Mouse (Mus musculus): Measurements from ENCODE around the gene Lmo4. TPM values are rescaled to one million over a fixed set of nuclear protein-coding genes. Genes with fewer than 3 reads are reported as not detected.

The Lmo4 gene
- 1 to 10 TPM; 9.6 to 9.8 TPM for polyA plus RNA-seq (2017; shearing (Covaris generic))

DNA sequence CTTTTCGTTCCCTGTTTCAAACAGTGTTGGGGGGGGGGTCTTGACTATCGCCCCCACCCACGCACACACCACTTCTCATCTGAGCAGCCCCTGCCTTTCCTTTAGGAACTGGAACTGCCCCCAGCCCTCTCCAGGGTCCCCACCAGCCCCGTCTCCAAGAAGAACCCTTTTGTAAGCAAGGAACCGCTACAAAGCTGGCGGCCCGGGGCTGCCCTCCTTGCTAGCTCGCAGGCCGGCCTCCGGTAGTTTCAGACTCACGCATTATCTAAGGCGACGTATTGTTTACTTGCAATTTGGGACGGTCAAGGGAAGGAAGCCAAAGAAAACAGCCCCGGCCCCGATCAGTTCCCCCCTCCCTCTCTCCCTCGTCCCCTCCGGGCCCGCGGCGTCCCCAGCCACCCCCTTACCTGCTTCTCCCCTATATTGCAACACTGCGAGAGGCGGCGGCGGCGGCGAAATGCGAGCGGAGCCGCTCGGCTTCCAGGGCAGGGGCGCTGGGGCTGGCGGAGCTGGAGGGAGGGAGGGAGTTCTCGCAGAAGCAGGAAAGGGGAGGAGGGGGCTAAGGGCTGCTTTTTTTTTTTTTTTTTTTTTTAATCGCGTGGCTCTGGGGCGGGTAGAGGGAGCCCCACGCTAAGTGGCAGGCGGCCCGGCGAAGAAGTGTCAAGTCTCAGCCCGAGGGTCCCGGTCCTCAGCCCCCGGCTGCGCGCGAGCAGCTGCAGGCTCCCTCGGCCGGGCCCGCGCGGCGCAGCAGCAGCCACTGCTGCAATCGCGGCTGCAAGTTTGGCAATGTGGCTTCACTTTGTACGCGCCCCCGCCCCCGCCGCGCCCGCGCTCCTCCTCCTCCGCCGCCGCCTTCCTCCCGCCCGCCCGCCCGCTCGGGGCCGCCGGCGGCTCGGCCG lies at the start of gene Lmo4:
Gene Lmo4, minus strand, starts transcription at position 808 of the 899 bp plus-strand sequence.
- ATAC-seq: peak; percentile 48

DNA sequence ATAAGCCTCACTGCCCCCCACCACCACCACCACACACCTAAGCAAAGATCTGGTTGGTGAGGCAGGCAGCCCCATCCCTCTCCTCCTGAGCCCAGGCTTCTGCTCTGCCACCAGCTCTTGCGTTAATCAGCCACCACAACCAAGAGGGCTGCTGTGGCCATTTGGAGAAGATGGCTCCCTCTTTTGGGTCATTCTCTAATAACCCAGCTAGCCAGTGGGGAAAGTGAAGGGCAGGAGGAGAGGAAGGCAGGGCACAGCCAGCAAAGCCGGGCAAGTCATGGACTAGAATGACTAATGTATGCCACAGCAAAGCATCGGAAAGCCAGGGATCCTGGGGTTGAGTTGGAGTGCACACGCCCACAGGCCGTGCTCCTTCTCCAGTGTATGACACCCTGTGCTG lies 49.3 kb upstream of the Lmo4 start:
- ATAC-seq: no peak

DNA sequence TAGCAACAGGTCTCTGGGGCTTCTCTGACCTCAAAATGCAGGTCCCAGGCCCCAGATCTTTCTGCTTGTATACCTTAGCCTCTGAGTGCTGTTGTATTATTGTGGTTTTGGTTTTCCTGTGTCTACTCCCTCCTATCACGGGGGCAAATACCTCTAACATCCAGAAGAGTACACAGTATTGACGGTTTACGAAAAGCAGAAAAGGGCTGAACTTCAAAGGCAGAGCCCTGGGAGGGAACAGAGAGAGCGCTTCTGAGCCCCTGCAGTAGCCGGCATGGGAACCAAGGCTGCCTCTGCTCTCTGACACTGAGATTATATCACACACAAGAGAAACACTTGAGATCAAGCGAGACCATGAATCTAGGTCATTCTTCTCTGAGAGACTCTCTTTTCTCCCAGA lies 48.0 kb upstream of the Lmo4 start:
- ATAC-seq: peak; percentile 64

DNA sequence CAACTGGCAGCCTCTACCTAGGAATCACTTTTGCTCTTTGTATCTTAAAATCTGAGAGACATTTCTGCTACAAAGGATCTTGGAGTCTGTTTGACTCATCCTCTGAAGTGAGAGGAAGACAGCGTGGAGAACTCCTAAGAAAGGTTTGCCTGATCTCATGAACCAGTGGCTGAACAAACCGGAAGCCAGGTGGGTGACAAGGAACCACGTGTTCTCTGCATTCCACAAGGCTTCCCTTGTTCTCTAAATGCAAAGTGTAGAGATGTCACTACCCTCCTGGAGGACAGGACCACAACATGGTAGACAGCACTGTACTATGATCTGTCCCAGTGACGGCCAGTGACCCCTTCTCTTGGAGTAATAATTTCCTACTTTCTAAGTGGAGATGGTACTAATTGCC lies 47.1 kb upstream of the Lmo4 start:
- no peak for ATAC-seq

DNA sequence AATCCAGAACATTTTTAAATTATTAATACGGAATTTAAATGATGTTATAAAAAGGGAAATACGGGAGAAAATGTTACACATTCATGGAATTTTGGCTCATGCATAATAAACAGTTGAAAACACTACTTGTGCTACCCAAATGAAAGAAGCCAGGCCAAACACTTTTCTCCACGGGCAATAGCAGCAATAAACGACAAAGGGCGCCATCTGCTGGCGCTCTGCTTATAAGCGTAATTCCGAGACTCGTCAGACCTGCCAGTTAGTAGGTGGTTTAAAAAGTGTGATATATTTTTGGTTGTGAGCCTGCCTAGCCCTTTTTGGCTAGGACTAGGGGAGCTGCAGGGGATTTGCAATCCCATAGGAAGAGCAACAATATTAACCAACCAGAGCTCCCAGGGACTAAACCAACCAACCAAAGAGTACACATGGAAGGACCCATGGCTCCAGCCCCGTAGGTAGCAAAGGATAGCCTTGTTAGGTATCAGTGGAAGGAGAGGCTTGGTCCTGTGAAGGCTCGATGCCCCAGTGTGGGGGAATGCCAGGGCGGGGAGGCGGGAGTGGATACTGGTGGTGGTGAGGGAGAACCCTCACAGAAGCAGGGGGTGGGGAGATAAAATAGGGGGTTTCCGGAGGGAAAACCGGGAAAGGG lies 37.1 kb upstream of the Lmo4 start:
- ATAC-seq: peak; percentile 86

DNA sequence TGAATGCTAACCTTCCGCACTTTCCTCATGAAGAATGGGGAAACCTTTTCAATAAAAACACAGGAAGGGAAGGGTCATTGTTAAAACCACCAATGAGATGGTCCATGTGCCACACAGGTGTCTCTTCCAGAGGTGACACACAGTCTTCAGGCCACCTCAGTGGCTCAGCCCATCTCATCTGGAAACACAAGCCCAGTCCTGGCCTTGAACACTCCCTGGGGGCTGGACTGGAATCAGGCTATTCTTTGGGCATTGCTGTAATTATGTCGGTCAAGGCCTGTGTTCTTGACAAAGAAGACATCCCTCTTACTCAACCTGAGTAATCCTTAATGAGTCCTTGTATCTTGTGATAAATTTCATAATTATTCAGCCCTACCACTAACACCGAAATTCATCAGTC lies 36.1 kb upstream of the Lmo4 start:
- ATAC-seq: no peak

DNA sequence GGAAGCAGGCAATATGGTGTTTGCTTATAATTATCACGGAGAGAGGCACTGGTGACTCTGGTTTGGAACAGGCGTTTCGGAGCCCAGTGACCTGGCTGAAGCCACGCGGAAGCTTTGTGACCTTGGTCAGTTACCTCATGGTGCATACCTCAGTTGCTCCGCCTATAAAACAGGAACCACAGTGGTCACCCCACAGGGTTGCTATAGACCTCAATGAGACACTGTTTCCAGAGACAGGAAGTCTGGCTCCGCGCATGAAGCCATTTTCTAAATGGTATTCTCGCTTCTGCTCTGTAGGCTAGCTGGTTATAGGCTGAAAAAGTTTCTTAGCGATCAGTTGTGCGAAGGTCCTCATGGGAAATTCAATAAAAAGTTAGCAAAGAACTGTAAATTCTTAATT lies 33.5 kb upstream of the Lmo4 start:
- ATAC-seq: no peak

DNA sequence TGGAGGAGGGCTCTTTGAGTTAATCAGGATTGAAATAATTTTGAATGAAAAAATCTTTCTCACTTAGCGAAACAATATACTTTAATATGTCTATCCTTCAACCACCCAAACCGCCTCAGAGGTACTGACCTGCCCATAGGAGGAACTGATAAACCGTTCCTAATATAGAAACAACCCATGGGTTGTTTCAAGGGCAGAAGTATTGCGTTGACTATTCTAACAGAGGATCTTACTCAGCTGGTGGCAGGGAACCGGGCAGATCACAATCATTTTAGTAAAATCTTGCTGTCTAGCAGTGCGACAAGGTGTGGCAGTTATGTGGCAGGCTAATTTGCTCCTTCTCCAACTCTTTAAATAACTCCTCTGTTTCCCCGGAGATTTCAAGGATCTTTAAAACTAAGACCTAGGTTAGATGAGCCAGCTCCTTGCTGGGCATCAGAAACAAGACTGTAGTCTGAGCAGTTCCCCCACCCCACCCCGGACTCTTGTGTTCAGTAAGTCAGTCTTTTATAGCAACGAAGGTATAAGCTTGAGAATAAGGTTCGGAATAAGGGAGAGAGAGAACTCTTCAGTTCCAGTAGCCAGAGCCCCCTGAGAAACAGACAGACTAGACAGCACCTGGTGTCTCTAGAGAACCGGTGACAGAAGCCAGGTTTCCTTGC lies 27.5 kb upstream of the Lmo4 start:
- peak; percentile 35 for ATAC-seq

DNA sequence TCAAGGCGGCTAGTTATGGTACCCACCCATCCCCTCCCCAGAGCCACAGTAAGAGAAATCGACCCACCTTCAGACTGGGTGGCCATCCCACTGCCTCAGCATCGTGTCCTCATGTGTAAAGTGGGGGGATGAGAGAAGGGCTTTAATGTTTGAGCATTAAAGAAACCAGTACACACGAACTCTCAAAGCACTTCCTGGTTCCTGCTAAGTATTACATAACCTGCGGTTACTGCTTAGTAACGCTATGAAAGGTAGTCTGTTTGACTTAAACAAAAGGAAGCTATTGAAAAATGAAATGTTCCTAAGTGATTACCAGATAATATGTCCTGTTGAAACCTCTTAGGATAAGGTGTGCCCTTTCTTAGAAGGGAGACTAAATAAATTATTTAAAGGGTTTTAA lies 26.9 kb upstream of the Lmo4 start:
- peak; percentile 97 for ATAC-seq

DNA sequence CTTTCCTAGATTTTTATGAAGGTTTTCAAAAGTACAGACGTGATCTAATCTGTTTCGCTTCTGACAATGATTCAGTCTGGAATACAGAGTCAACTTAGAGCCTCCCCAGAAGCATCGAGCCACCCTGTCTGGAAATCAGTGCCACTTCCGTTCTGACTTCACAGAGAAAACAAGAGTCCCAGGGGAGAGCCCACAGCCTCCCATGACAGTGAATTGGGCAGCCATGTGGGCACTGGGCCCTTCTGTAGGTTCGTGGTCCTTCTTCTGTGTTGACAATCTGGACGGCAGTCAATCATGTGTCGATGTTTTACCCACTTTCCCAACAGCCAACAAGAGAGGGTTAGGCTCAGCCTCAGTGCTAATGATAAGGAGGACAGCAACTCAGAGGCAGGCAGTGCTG lies 26.4 kb upstream of the Lmo4 start:
- no peak for ATAC-seq

DNA sequence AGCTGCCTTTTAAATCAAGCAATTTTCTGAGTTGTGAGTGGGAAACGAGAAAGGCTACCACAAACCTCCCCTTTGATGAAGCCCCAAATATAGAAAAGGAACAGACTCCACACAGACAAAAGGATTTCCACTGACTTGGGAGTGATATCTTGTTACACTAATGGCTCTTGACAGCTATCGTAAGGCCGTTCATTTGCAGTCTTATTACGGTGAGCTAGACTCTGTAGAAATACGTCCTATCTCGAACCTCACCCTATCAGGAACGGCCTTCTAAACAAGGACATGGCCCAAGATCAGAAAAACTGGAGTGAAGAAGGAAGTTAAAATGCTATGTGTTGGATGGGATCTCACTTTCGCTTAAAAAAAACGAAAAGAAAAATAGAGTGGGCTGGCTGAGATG lies 25.0 kb upstream of the Lmo4 start:
- ATAC-seq: no peak

DNA sequence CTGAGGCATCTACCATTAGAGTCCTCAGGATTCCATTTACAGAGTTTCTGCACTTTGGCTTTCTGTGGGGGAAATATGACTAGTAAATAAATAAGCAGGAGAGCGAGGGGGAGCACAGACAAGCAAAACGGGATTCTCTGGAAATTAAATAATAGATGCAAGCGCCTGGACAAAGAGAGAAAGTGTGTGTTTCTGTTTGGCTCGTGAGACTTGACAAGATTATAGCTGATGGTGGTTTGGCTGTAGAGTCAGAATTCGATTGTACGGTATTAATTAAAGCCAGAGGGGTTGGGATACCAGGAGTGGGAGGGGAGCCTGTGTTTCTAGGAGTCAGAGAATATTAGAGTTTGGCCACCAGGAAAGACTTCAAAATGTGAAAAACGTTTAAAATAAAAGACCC lies 24.3 kb upstream of the Lmo4 start:
- no peak for ATAC-seq

DNA sequence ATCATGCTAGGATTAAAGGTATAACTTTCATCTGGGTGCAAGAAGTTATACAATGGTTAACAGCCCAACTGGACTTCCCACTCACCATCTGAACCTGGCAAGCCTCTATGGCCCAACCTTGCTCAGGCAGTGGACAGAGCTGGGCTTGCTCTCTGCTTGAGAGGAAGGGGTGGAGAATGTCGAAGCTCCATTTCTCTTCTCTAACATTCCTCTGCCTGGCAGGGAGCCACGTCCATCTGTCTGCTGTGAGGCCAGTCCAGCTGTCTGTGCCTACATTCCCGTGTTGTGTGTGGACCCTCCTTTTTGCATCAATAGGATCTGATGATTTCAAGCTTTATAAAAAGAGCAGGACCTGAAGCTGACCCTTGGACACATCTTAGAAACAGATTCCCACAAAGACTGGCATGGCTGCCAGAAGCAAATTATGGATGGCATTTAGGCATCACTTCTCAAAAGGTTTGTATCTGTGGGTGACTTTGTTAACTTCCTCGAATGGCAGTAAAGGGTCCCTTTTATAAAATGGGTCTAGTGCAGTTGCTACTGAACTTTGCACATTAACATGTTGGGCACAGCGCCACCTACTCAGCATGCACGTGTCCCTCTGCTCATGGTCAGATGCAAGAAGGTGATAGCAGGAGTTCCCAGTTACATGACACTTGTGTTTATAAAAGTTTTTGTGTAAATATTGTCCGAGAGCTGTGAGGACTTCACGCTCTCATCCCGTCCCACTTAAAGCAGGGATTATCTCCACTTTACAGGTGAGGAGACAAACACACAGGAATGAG lies 20.6 kb upstream of the Lmo4 start:
- ATAC-seq: no peak

DNA sequence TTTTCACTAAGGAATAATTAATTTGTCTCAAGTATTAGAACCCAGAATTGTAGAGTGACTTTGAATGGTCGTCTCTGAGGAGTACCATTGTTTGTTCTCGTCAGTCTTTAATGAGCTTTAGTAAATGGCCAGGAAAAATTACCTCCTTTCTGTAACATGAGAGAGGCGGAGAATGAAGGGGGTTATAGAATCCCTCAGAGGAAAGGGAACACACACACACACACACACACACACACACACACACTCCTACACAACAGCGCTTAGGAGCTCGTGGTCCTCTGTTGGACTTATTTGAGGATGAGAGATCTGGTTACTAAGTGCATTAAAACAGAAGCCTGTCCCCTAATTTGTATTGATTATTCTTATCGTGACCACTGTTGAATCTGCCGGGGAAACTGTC lies 19.6 kb upstream of the Lmo4 start:
- no peak for ATAC-seq

DNA sequence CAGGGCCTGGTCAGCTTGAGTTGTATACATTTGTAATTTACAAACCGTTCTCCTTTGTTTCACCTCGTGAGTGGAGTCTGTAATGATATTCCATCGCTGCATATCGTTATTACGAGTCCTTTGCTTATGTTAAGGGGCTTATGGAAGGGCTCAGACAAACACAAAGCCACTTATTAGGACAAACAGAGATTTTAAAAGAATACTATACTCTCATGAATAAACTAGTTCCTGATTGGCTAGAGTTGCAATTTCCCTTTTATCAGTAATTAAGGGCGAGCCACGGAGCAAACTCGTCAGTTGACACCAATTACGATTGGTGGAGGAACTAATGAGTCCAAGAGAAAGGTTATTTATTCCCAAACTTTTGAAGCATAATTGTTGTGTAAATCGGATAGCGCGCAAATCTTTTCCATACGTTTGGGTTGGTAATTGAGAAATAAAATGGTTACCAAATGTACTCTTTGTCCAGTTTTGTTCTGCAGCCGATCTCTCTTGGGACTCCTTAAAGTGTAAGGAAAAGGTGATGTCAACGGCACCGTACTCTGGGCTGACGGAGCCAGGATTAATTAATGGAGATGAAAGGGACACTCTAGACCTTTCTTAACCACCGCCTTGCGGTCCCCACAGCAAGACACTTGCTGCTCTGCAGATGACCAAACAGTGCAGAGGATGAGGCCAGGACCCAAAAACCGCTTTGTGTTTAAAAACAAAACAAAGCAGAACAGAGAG lies 18.5 kb upstream of the Lmo4 start:
- no peak for ATAC-seq

DNA sequence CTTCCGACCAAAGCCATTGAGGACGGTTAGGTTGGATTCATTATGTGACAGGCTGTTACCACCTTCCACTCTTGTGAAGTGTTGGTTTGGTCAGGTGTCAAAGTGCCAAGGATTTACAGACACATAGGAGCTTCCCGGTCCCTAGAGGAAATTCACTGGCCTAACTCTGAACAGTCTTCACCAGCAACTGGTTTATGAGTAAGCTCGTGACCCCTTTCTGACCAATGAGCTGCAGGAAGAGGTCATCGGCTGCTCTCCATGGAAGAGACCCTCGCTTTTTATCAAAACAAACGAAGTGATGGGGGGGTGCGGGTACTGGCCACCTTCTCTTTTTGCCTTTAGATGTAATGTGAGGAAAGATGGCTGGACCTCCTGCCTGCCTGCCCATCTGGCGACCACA lies 17.4 kb upstream of the Lmo4 start:
- ATAC-seq: no peak

DNA sequence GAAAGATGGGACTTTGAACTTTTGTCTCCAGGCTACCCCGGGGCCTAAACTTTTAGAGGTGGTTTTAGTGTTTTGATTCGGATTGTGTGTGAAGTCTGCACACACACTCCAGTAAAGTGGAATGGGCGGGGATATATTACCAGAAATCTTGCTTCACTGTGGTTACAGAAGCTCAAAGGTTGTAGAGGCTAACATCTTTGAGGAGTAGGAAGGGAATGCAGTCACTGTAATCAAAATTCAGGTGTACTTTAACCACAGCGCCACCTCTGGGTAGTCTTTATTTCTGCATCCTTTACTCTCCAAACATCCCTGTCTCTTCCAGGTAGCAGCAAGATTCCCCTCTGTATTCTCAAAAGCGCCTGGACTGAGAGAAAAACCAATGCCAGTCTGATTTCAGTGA lies 2.5 kb upstream of the Lmo4 start:
- peak; percentile 56 for ATAC-seq

DNA sequence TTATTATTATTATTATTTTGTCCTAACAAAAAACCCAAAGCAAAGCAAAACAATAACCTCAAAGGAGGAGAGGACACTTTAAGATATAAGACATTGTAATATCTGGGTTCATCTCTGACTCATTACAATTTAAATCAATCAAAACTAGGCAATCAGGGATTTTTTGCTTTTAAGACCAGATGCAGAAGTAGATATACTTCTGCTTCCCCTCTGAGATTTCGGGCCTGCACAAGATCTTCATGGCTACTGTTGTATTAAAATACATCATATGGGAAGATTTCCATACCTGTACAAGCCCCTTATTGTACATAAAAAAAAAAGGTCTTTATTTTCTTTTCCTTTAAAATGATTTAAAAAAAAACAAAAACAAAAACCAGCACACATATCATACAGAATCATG lies 1.9 kb upstream of the Lmo4 start:
- no peak for ATAC-seq

DNA sequence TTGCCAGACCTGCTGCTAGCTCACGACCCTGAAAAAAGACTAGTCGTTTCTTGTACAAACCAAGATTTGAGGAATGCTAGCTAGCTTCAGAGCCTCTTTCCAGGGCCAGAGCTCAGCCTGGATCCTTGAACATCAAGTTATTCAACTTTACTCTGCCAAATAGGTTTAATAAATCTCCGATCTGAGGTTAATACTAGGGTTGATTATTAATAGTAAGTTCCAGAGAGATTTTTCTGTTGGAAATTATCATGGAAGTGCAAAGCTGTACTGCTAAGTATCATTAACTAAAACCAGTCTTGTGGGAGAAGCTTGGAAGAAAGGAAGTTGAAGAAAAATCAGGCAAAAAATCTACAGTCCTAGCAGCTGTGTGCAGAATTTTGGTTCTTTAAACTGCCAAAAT lies 1.2 kb upstream of the Lmo4 start:
- no peak for ATAC-seq

DNA sequence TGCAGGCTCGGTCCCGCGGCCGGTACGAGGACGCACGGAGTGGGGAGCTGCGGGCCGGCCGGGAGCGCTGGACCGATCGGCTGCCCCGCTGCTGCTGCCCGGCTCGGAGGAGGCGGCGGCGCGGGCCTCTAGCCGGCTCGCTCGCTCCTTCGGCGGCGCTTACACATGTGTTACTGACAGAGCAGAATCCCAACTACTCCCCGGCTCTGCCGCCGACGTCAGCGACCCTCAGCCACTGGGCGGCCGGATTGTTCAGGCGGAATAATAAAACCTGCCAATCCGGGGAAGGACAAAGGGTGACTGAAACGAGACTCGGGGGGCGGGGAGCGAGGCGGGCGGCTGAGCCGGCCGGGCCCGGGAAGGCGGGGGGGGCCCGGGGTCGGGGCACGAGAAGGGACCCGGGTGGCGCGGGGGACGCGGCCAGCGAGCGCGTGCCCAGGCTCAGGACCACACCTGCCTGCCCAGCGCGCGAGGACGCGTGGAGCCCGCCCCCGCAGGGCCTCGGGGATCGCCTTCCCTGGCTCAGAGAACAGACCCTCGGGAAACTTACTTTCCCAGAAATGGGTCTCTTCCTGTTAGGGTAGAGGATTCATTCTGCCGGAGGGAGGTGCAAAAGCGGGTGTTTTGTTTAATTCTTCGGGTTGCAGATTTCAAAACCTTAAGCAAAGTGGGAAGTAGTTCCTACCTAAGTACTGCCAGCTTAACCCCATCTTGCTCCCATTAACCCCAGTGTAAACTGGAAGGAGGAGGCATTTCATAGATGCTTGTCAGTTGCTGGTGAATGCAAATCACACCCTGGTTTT lies 532 bp upstream of the Lmo4 start:
- peak; percentile 68 for ATAC-seq

DNA sequence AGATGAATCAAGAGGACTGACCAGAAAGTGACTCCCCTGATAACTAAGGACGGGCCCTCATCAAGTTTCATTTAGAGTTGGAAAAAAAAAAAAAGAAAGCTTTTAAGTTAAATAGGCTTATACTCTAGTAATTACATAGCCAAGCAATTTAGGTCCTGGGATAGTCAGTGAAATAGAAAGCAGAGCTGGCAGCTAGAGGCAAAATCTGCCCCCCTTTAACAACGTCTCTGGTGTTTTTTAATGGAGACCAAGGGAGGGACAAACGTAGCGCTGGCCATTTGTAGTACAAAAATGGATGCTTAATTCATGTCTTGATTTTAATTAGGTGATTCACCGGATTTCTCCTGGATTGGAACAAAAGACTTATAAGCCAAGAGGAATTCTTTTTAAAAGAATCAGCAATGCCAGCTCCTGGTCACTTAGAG lies 1.0 kb downstream of the Lmo4 start:
- no peak for ATAC-seq

Measured in CD4-positive, CD25-positive, alpha-beta regulatory T cell, adult 4 months (primary cell).